Mouse (Mus musculus) kidney, embryonic 14.5 days (tissue): ENCODE measurements around the gene Gm13212. TPM values are rescaled to one million over a fixed set of nuclear protein-coding genes. Genes with fewer than 3 reads are reported as not detected.

Experiments
- polyA plus RNA-seq: library from polyadenylated mRNA; unstranded; fragments of >200 nt; fragmentation: Nextera tagmentation; extraction: Ambion mirVana; gene quantifications from 2 replicates; pipeline ENCODE4 v1.2.1, GENCODE M21; 2014

The Gm13212 gene
- polyA plus RNA-seq, 1 experiment from 2014 or later, result 5.0 TPM

Other genes with a start within 250 kb of the Gm13212 start
- gene Zfp990, start 74.4 kb upstream of the Gm13212 start, polyA plus RNA-seq, result 0.20 and 0.26 TPM in 2 replicates
- not detected in 2 replicates for gene Zfp980, start 85.5 kb downstream of the Gm13212 start, polyA plus RNA-seq